In genomic region chr12:27653541-27653940, GRCm38 (mm10) we compare ENCODE assay signal across 17 mouse cellular contexts.
A peak's percentile ranks its signal among the peaks of the same experiment; 100 is the strongest.
DNase-seq lines count a peak whose midpoint lies in the region; ATAC-seq and TF ChIP-seq lines count a peak whose summit lies in the region.
"Had no signal": no experiment of that assay in that cellular context is flagged by ENCODE, and none has a peak within 500 bp of the region (broad histone marks: within the 10 kb centered on the region; RNA-seq: fewer than 3 reads in every experiment).

No protein-coding gene starts in this region.

- H3K27me3 ChIP-seq in forebrain, postnatal 0 days (ENCODE audit: insufficient read depth, low read length), result no peaks in the 10 kb centered on the region
- H3K27me3 ChIP-seq in forebrain, embryonic 11.5 days (ENCODE audit: control insufficient read depth, insufficient read depth, low read length), result no peaks in the 10 kb centered on the region
- H3K27me3 ChIP-seq in limb, embryonic 10.5 days (ENCODE audit: low read depth, poor library complexity, severe bottlenecking), result no peaks in the 10 kb centered on the region
- H3K27me3 ChIP-seq in lung, postnatal 0 days (replicated peaks; ENCODE audit: insufficient read depth, low read length), result no peaks in the 10 kb centered on the region
- H3K27me3 ChIP-seq: embryonic facial prominence, embryonic 12.5 days; forebrain, embryonic 13.5 days had no signal

- peak; percentile 27; the same call in 1 of the 2 replicates for ATAC-seq in forebrain, postnatal 0 days
- no peak for ATAC-seq in forebrain, embryonic 11.5 days (replicated peaks; ENCODE audit: low FRiP score)
- no peak for ATAC-seq in lung, postnatal 0 days
- ATAC-seq: forebrain, embryonic 13.5 days; forebrain, embryonic 16.5 days had no signal

- DNase-seq in forebrain, postnatal 0 days, result peak; percentile 43
- no peak for DNase-seq in forebrain, embryonic 11.5 days (ENCODE audit: low spot score)
- peak; percentile 66 for DNase-seq in brain, embryonic 14.5 days (ENCODE audit: low read depth)
- DNase-seq in limb, embryonic 10.5 days (ENCODE audit: low spot score), result no peak
- DNase-seq in lung, postnatal 0 days (ENCODE audit: low spot score), result no peak
- DNase-seq: adrenal gland, adult 2 months; adrenal gland, postnatal 10 days; adrenal gland, postnatal 25 days; cerebellum, adult 11-12 months; cerebellum, adult 2 months; cerebellum, adult 9-10 months; cerebellum, postnatal 10 days; cerebellum, postnatal 25 days had no signal

- H3K4me3 ChIP-seq in forebrain, postnatal 0 days (ENCODE audit: low read depth, low read length), result no peak overlapping the region
- no peak overlapping the region for H3K4me3 ChIP-seq in forebrain, embryonic 11.5 days (ENCODE audit: low read depth, low read length)
- H3K4me3 ChIP-seq in limb, embryonic 10.5 days, result no peak overlapping the region
- H3K4me3 ChIP-seq in lung, postnatal 0 days (ENCODE audit: low read depth, low read length), result no peak overlapping the region
- H3K4me3 ChIP-seq: embryonic facial prominence, embryonic 10.5 days; embryonic facial prominence, embryonic 12.5 days; forebrain, embryonic 13.5 days had no signal

- TF ChIP-seq CTCF in forebrain, postnatal 0 days (IDR thresholded peaks at IDR 0.05; ENCODE audit: low read depth), result no peak
- no peak for TF ChIP-seq CTCF in brain, embryonic 14.5 days (IDR thresholded peaks at IDR 0.05; ENCODE audit: borderline replicate concordance, extremely low read depth, insufficient read depth, insufficient read length)
- TF ChIP-seq CTCF in lung, postnatal 0 days (IDR thresholded peaks at IDR 0.05), result no peak

- H3K9me3 ChIP-seq in forebrain, postnatal 0 days (ENCODE audit: low read length), result no peaks in the 10 kb centered on the region
- no peaks in the 10 kb centered on the region for H3K9me3 ChIP-seq in forebrain, embryonic 11.5 days (ENCODE audit: control insufficient read depth, low read length)
- H3K9me3 ChIP-seq in limb, embryonic 10.5 days (replicated peaks), result no peaks in the 10 kb centered on the region
- no peaks in the 10 kb centered on the region for H3K9me3 ChIP-seq in lung, postnatal 0 days (ENCODE audit: low read length)
- H3K9me3 ChIP-seq: embryonic facial prominence, embryonic 10.5 days; embryonic facial prominence, embryonic 12.5 days; forebrain, embryonic 13.5 days had no signal

- 55% methylated on average over 4 of the region's 4 CpGs for WGBS in forebrain, postnatal 0 days
- WGBS in forebrain, embryonic 11.5 days, result 81% methylated on average over 4 of the region's 4 CpGs
- 85% methylated on average over 4 of the region's 4 CpGs for WGBS in limb, embryonic 10.5 days
- 68% methylated on average over 4 of the region's 4 CpGs for WGBS in lung, postnatal 0 days

- H3K36me3 ChIP-seq in forebrain, postnatal 0 days (ENCODE audit: insufficient read depth), result no peaks in the 10 kb centered on the region
- H3K36me3 ChIP-seq in forebrain, embryonic 11.5 days (ENCODE audit: control insufficient read depth, insufficient read depth, low read length), result no peaks in the 10 kb centered on the region
- no peaks in the 10 kb centered on the region for H3K36me3 ChIP-seq in limb, embryonic 10.5 days
- no peaks in the 10 kb centered on the region for H3K36me3 ChIP-seq in lung, postnatal 0 days (ENCODE audit: insufficient read depth, low read length)
- H3K36me3 ChIP-seq: embryonic facial prominence, embryonic 10.5 days; embryonic facial prominence, embryonic 12.5 days had no signal

- H3K4me1 ChIP-seq in forebrain, postnatal 0 days (ENCODE audit: insufficient read depth), result peaks cover 4% of the 10 kb centered on the region; the same call in 1 of the 2 replicates
- no peaks in the 10 kb centered on the region for H3K4me1 ChIP-seq in forebrain, embryonic 11.5 days (replicated peaks; ENCODE audit: control insufficient read depth, insufficient read depth, low read length)
- H3K4me1 ChIP-seq in limb, embryonic 10.5 days, result peaks cover 26% of the 10 kb centered on the region
- H3K4me1 ChIP-seq in lung, postnatal 0 days (ENCODE audit: insufficient read depth, low read depth, low read length), result no peaks in the 10 kb centered on the region

- no peak overlapping the region for H3K27ac ChIP-seq in forebrain, postnatal 0 days (ENCODE audit: low read depth, low read length)
- H3K27ac ChIP-seq in forebrain, embryonic 11.5 days (ENCODE audit: low read depth, low read length), result no peak overlapping the region
- peak overlapping the region; percentile 25; the same call in 1 of the 2 replicates for H3K27ac ChIP-seq in limb, embryonic 10.5 days
- no peak overlapping the region for H3K27ac ChIP-seq in lung, postnatal 0 days (ENCODE audit: low read length)
- H3K27ac ChIP-seq: embryonic facial prominence, embryonic 10.5 days; embryonic facial prominence, embryonic 12.5 days; forebrain, embryonic 13.5 days had no signal

- no peak overlapping the region for H3K9ac ChIP-seq in forebrain, postnatal 0 days
- no peak overlapping the region for H3K9ac ChIP-seq in forebrain, embryonic 11.5 days (ENCODE audit: low read length)
- H3K9ac ChIP-seq in lung, postnatal 0 days (replicated peaks; ENCODE audit: low read depth), result no peak overlapping the region
- H3K9ac ChIP-seq: embryonic facial prominence, embryonic 12.5 days; forebrain, embryonic 13.5 days had no signal

- no peak overlapping the region for H3K4me2 ChIP-seq in forebrain, postnatal 0 days (ENCODE audit: low read depth)
- no peak overlapping the region for H3K4me2 ChIP-seq in forebrain, embryonic 11.5 days (ENCODE audit: low read depth, low read length, severe bottlenecking)
- H3K4me2 ChIP-seq in lung, postnatal 0 days (replicated peaks; ENCODE audit: low read depth, low read length), result no peak overlapping the region
- H3K4me2 ChIP-seq: embryonic facial prominence, embryonic 12.5 days; forebrain, embryonic 13.5 days had no signal

- TF ChIP-seq EP300 in lung, postnatal 0 days (IDR thresholded peaks at IDR 0.05), result no peak

- no peak for TF ChIP-seq POLR2A in brain, embryonic 14.5 days (IDR thresholded peaks at IDR 0.05; ENCODE audit: borderline replicate concordance, extremely low read depth, insufficient read depth, insufficient read length, poor library complexity, severe bottlenecking)

Comparison
In these comparisons a context has a peak if more than half of its experiments do, and no peak if none do; other contexts are left out.
1. DNase-seq: peak in forebrain, postnatal 0 days (single experiment) and brain, embryonic 14.5 days (single experiment); none in forebrain, embryonic 11.5 days (single experiment), limb, embryonic 10.5 days (single experiment) and lung, postnatal 0 days (single experiment).